Mouse (Mus musculus): ENCODE measurements around the gene Pramef17.
"Not testable (repeated sequence)": the region's sequence is repeated elsewhere in the genome, so short reads cannot be mapped to it uniquely, and the experiment has no call there.

The Pramef17 gene

GRCm38 (mm10) chr4:143994269-143994668 is at the start of gene Pramef17:
TSS of gene Pramef17 (minus strand) at chr4:143994369.
- not testable (repeated sequence) for DNase-seq (ENCODE audit: low spot score in 2 of 2)

DNA sequence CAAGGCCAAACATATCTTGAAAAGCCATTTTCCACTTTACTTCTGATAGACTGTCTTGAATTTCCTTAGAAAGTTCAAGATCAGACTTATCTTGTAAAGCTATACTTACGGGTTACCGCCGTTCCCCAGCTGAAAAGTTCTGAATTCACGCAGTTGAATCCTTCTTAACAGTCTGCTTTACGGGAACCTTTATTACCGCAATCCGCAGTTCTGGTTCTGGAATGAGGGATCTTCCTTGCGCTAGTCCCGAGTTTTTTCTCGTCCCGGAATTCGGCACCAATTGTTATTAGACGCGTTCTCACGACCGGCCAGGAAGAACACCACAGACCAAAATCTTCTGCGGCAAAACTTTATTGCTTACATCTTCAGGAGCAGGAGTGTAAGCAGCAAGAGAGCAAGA is 6.0 kb downstream of the Pramef17 start:
- peak; percentile 61 to 64 for DNase-seq (ENCODE audit: low spot score in 2 of 2)

GRCm38 (mm10) chr4:143987475-143987941 is 6.7 kb downstream of the Pramef17 start:
- DNase-seq (ENCODE audit: low spot score in 2 of 2) = peak; percentile 41 to 48

GRCm38 (mm10) chr4:143985733-143986132 is 8.4 kb downstream of the Pramef17 start:
- peak; percentile 21 to 44 for DNase-seq (ENCODE audit: low spot score in 2 of 2)

DNA sequence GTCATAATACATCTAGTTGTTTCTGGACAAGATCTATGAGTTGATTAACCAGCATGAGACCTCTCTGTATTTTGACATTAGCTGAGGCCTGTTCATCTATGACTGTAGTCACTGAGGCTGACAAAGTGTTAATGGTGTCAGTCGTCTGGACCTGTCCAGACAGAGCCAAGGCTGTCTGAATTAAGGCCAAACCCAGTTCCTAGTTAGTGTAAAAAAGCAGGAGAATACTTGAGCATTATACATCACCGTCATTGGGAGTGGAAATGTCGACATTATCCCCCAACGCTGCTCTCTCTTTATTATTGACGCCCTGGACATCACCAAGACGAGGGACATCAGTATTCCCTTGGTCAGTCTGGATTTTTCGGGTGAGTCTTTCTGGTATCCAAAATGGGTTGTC is 9.0 kb downstream of the Pramef17 start:
- DNase-seq (ENCODE audit: low spot score in 2 of 2) = peak; percentile 11 to 24

DNA sequence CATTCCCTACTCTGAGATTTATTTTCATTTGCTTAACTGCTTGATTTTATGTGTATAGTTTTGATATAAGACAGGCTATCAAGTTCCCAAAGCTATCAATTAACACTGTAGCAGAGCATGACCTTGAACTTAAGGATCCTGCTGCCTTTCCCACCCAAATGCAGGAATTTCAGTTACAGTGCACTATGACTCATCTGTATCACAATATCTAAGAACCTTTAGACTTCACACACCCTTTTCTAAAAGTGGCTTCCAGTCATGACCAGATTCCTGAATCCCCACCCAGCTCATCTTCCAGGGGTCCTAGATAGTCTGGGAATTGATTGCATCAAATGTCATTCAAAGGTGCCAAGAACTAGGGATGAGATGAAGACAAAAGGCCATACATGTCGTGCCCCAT is 10.7 kb downstream of the Pramef17 start:
- DNase-seq (ENCODE audit: low spot score in 2 of 2) = not testable (repeated sequence)

DNA sequence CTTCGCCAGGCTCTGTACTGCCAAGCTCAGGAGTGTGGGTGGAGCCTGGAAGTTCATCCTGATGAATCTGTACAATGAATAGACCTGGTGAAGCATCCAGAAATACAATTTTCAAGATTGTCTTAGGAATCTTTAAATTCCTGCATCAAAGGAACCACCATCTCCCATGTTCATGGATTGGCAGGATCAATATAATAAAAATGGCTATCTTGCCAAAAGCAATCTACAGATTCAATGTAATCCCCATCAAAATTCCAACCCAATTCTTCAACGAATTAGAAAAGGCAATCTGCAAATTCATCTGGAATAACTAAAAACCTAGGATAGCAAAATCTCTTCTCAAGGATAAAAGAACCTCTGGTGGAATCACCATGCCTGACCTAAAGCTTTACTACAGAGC is 27.3 kb downstream of the Pramef17 start, which contains the start of gene Gm13101:
Gm13101 (minus strand) TSS at position 101 of the 400 bp plus-strand sequence.
- DNase-seq (ENCODE audit: low spot score in 2 of 2) = not testable (repeated sequence)

- not testable (repeated sequence) for DNase-seq (ENCODE audit: low spot score in 2 of 2)
Observed at GRCm38 (mm10) chr4:143950916-143951315, 43.3 kb downstream of the Pramef17 start, which contains the start of gene Pramef25. TSS of gene Pramef25 (minus strand) at chr4:143951016.

Data from frontal cortex, postnatal 10 days (tissue).